Mouse (Mus musculus) cerebellum, postnatal 25 days (tissue): ENCODE measurements around the gene Usp44.
A peak's percentile ranks its signal among the peaks of the same experiment; 100 is the strongest.

Source experiments
- DNase-seq, 2 experiments: peaks; one replicate each; pipeline ENCODE4 v3.0.0; 2021; ENCODE audit warnings: mixed read lengths in 2 of 2

Usp44 gene

GRCm38 (mm10) chr10:93855126-93855525, 23.8 kb downstream of the Usp44 start:
- DNase-seq: no peak

GRCm38 (mm10) chr10:93856095-93856494, 24.7 kb downstream of the Usp44 start:
- no peak for DNase-seq

GRCm38 (mm10) chr10:93868401-93868800, 37.0 kb downstream of the Usp44 start:
- DNase-seq: no peak

- DNase-seq: no peak
Observed at GRCm38 (mm10) chr10:93868886-93869285, 37.5 kb downstream of the Usp44 start.

GRCm38 (mm10) chr10:93876772-93877171, 45.4 kb downstream of the Usp44 start:
- DNase-seq: no peak

GRCm38 (mm10) chr10:93878732-93879131, 47.4 kb downstream of the Usp44 start:
- DNase-seq: no peak

GRCm38 (mm10) chr10:93881918-93882317, 50.6 kb downstream of the Usp44 start:
- DNase-seq: no peak

- DNase-seq: no peak
Observed at GRCm38 (mm10) chr10:93882738-93883364, 51.5 kb downstream of the Usp44 start.

GRCm38 (mm10) chr10:93885839-93886477, 54.6 kb downstream of the Usp44 start:
- peak in 1 of 2 experiments; percentile 14 for DNase-seq

- DNase-seq: no peak
Observed at GRCm38 (mm10) chr10:93888590-93888934, 57.2 kb downstream of the Usp44 start.

GRCm38 (mm10) chr10:93888935-93889578, 57.7 kb downstream of the Usp44 start:
- DNase-seq: peak in 1 of 2 experiments; percentile 72

GRCm38 (mm10) chr10:93889579-93889950, 58.2 kb downstream of the Usp44 start:
- peak; percentile 90 to 95 for DNase-seq

GRCm38 (mm10) chr10:93889976-93890375, 58.6 kb downstream of the Usp44 start:
- DNase-seq: no peak

GRCm38 (mm10) chr10:93890565-93890964, 59.2 kb downstream of the Usp44 start:
- DNase-seq: no peak

GRCm38 (mm10) chr10:93891031-93891430, 59.7 kb downstream of the Usp44 start:
- DNase-seq: no peak

- DNase-seq: no peak
Observed at GRCm38 (mm10) chr10:93892551-93892950, 61.2 kb downstream of the Usp44 start.

GRCm38 (mm10) chr10:93897043-93897646, 65.8 kb downstream of the Usp44 start, which contains the start of gene Metap2:
Gene Metap2, minus strand, starts transcription at chr10:93897093.
- no peak for DNase-seq

GRCm38 (mm10) chr10:93899303-93899702, 67.9 kb downstream of the Usp44 start:
- no peak for DNase-seq

GRCm38 (mm10) chr10:93899907-93900306, 68.6 kb downstream of the Usp44 start:
- DNase-seq: no peak

- DNase-seq: no peak
Observed at GRCm38 (mm10) chr10:93907376-93907775, 76.0 kb downstream of the Usp44 start.
